Mouse (Mus musculus): ENCODE data around the gene Tom1l2. TPM values are rescaled to one million over a fixed set of nuclear protein-coding genes. Genes with fewer than 3 reads are reported as not detected.

The Tom1l2 gene
- 74.6 and 95.4 TPM in 2 replicates for total RNA-seq (2021)
- long read RNA-seq, full-length matches to known transcripts = 2 of 44 reads
- long read RNA-seq, partial matches to known transcripts = 0 of 44 reads
- long read RNA-seq, other reads (novel, unspliced or antisense) = 42 of 44 reads

- DNase-seq = peak; percentile 98
Observed at GRCm38 (mm10) chr11:60352559-60353411, at the start of gene Tom1l2, which contains the start of gene Drc3. Gene Tom1l2, minus strand, starts transcription at chr11:60352905. Gene Drc3, plus strand, starts transcription at chr11:60353329.

- DNase-seq = no peak
Observed at GRCm38 (mm10) chr11:60397172-60397571, 44.5 kb upstream of the Tom1l2 start.

- DNase-seq = peak; percentile 45
Observed at GRCm38 (mm10) chr11:60396546-60396945, 43.8 kb upstream of the Tom1l2 start.

- no peak for DNase-seq
Observed at GRCm38 (mm10) chr11:60391346-60391745, 38.6 kb upstream of the Tom1l2 start.

GRCm38 (mm10) chr11:60387944-60388343, 35.2 kb upstream of the Tom1l2 start:
- DNase-seq = no peak

GRCm38 (mm10) chr11:60385946-60386345, 33.2 kb upstream of the Tom1l2 start:
- no peak for DNase-seq

GRCm38 (mm10) chr11:60384762-60385421, 32.2 kb upstream of the Tom1l2 start:
- no peak for DNase-seq

- DNase-seq = no peak
Observed at GRCm38 (mm10) chr11:60383518-60383917, 30.8 kb upstream of the Tom1l2 start.

GRCm38 (mm10) chr11:60374481-60374880, 21.8 kb upstream of the Tom1l2 start:
- DNase-seq = no peak

- no peak for DNase-seq
Observed at GRCm38 (mm10) chr11:60370431-60370830, 17.7 kb upstream of the Tom1l2 start.

- DNase-seq = no peak
Observed at GRCm38 (mm10) chr11:60369448-60369847, 16.7 kb upstream of the Tom1l2 start.

GRCm38 (mm10) chr11:60368909-60369308, 16.2 kb upstream of the Tom1l2 start:
- no peak for DNase-seq

GRCm38 (mm10) chr11:60367256-60367655, 14.6 kb upstream of the Tom1l2 start:
- DNase-seq = no peak

GRCm38 (mm10) chr11:60366239-60367019, 13.7 kb upstream of the Tom1l2 start:
- no peak for DNase-seq

- DNase-seq = no peak
Observed at GRCm38 (mm10) chr11:60360631-60361201, 8.0 kb upstream of the Tom1l2 start.

- DNase-seq = no peak
Observed at GRCm38 (mm10) chr11:60359936-60360335, 7.2 kb upstream of the Tom1l2 start.

GRCm38 (mm10) chr11:60359138-60359537, 6.4 kb upstream of the Tom1l2 start:
- no peak for DNase-seq

GRCm38 (mm10) chr11:60358548-60358947, 5.8 kb upstream of the Tom1l2 start:
- DNase-seq = peak; percentile 29

- no peak for DNase-seq
Observed at GRCm38 (mm10) chr11:60357116-60357515, 4.4 kb upstream of the Tom1l2 start.

- DNase-seq = no peak
Observed at GRCm38 (mm10) chr11:60355952-60356351, 3.2 kb upstream of the Tom1l2 start.

GRCm38 (mm10) chr11:60351925-60352371, 757 bp downstream of the Tom1l2 start:
- peak; percentile 37 for DNase-seq

GRCm38 (mm10) chr11:60351388-60351787, 1.3 kb downstream of the Tom1l2 start:
- no peak for DNase-seq
